Mouse (Mus musculus) cerebellum, postnatal 25 days (tissue): ENCODE measurements around the gene Acads.
"Not testable (repeated sequence)": the region's sequence is repeated elsewhere in the genome, so short reads cannot be mapped to it uniquely, and the experiment has no call there.

Source experiments
- DNase-seq, 2 experiments: peaks; one replicate each; pipeline ENCODE4 v3.0.0; 2021; ENCODE audit warnings: mixed read lengths in 2 of 2

Acads gene

GRCm38 (mm10) chr5:115148872-115149271, 29.7 kb upstream of the Acads start:
- not testable (repeated sequence) for DNase-seq

- no peak for DNase-seq
Measured at GRCm38 (mm10) chr5:115148378-115148777, 29.2 kb upstream of the Acads start.

- DNase-seq, result no peak
Measured at GRCm38 (mm10) chr5:115147388-115147787, 28.2 kb upstream of the Acads start.

GRCm38 (mm10) chr5:115146747-115147130, 27.6 kb upstream of the Acads start:
- DNase-seq, result no peak

- DNase-seq, result no peak
Measured at GRCm38 (mm10) chr5:115145976-115146746, 27.0 kb upstream of the Acads start.

GRCm38 (mm10) chr5:115145253-115145968, 26.3 kb upstream of the Acads start:
- no peak for DNase-seq

- peak in 1 of 2 experiments; percentile 7 for DNase-seq
Measured at GRCm38 (mm10) chr5:115144471-115144870, 25.3 kb upstream of the Acads start.

- peak; percentile 70 to 73 for DNase-seq
Measured at GRCm38 (mm10) chr5:115143552-115143951, 24.4 kb upstream of the Acads start.

- DNase-seq, result no peak
Measured at GRCm38 (mm10) chr5:115142166-115142697, 23.1 kb upstream of the Acads start.

- DNase-seq, result no peak
Measured at GRCm38 (mm10) chr5:115140726-115141125, 21.6 kb upstream of the Acads start.

- no peak for DNase-seq
Measured at GRCm38 (mm10) chr5:115139124-115139523, 20.0 kb upstream of the Acads start.

GRCm38 (mm10) chr5:115134234-115135165, 15.4 kb upstream of the Acads start, which contains the start of gene Unc119b:
TSS of gene Unc119b (minus strand) at chr5:115134975.
- peak; percentile 93 to 95 for DNase-seq

- no peak for DNase-seq
Measured at GRCm38 (mm10) chr5:115133358-115134066, 14.4 kb upstream of the Acads start.

- no peak for DNase-seq
Measured at GRCm38 (mm10) chr5:115132465-115132864, 13.3 kb upstream of the Acads start.

GRCm38 (mm10) chr5:115129328-115129727, 10.2 kb upstream of the Acads start:
- no peak for DNase-seq

- peak; percentile 50 to 64 for DNase-seq
Measured at GRCm38 (mm10) chr5:115127421-115128179, 8.5 kb upstream of the Acads start.

- peak in 1 of 2 experiments; percentile 32 for DNase-seq
Measured at GRCm38 (mm10) chr5:115126578-115127312, 7.6 kb upstream of the Acads start.

GRCm38 (mm10) chr5:115125211-115125871, 6.2 kb upstream of the Acads start:
- DNase-seq, result peak; percentile 92

GRCm38 (mm10) chr5:115124690-115125089, 5.5 kb upstream of the Acads start:
- DNase-seq, result no peak

GRCm38 (mm10) chr5:115120978-115121377, 1.8 kb upstream of the Acads start:
- peak; percentile 62 to 76 for DNase-seq
